Mouse (Mus musculus): Measurements from ENCODE around the gene Prkab1. TPM values are rescaled to one million over a fixed set of nuclear protein-coding genes. Genes with fewer than 3 reads are reported as not detected.
A peak's percentile ranks its signal among the peaks of the same experiment; 100 is the strongest.

Prkab1 gene
- polyA plus RNA-seq, 1 experiment from 2014 or later, result 50.1 TPM

DNA sequence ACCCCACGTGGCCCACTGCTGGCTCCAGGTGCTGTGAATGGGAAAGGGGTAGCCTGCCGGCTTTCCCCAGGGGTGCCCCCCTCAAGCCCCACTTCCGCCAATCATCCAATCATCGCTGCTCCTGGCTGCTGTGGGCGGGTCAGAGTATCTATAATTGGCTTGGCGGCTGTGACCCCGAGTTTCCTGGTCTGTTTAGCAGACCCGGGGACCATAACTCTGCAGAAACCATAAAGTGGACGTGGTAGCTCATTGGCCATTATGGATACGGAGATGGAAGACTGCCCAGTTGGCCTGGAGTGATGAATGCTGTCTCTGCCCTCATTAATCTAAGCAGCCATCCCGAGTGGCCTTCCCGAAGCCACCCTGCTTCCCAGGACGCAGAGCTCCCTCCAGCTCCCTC, 20.5 kb downstream of the Prkab1 start:
- Histone ChIP-seq H3K4me1 (peaks cover 18% of the 10 kb centered on the region), H3K27me3 (replicated peaks) (no peaks in the 10 kb centered on the region), H3K36me3 (no peaks in the 10 kb centered on the region), H3K4me2 (peak overlapping the region; percentile 28), H3K9ac (replicated peaks) (no peak overlapping the region), H3K27ac (replicated peaks) (peak overlapping the region; percentile 33; the same call in 1 of the 2 replicates), H3K4me3 (replicated peaks) (no peak overlapping the region), H3K9me3 (replicated peaks) (no peaks in the 10 kb centered on the region)
- 24% methylated on average over 13 of the region's 13 CpGs for WGBS
- ATAC-seq (ENCODE audit: low FRiP score), result peak; percentile 61

DNA sequence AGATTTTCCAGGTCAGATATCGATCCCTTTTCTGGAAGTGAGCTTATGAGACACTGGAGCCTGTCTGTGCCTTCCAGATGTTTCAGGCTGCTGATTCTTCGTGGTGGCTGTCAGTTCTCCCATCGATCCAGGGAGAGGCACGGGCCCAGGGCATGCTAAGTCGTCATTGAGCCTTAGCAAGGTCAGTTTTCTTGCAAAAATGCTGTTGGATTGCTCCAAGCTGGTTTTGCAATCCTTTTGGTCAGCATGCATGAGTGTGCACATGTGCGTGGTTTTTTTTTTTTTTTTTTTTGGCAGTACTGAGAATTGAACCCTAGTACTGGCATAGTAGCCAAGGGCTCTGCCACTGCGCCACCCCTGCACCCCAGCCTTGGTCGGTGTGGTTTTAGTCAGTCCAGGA, 21.2 kb downstream of the Prkab1 start:
- ATAC-seq (ENCODE audit: low FRiP score), result no peak
- Histone ChIP-seq H3K36me3 (no peaks in the 10 kb centered on the region), H3K4me1 (peaks cover 18% of the 10 kb centered on the region), H3K27me3 (replicated peaks) (no peaks in the 10 kb centered on the region), H3K9ac (replicated peaks) (no peak overlapping the region), H3K4me2 (no peak overlapping the region), H3K4me3 (replicated peaks) (no peak overlapping the region), H3K9me3 (replicated peaks) (no peaks in the 10 kb centered on the region), H3K27ac (replicated peaks) (no peak overlapping the region)
- WGBS, result 89% methylated on average over 8 of the region's 8 CpGs

DNA sequence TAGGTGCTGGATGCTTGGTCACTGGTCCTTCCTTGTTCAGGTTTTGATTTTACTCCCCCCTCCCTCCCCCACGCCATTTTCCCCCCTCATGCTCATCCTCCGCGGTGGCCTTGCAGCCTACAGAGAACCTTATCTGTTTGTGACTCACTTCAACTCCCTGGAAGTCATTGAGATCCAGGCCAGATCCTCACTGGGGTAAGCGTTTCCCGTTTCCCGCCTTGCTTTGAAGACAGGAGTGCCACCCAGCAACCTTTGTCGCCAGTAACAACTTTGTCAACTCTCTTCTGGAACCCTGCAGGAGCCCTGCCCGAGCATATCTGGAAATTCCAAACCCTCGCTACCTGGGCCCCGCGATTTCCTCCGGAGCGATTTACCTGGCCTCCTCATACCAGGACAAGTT, 26.9 kb downstream of the Prkab1 start:
- 86% methylated on average over 13 of the region's 13 CpGs for WGBS
- H3K27ac ChIP-seq (replicated peaks), result no peak overlapping the region

DNA sequence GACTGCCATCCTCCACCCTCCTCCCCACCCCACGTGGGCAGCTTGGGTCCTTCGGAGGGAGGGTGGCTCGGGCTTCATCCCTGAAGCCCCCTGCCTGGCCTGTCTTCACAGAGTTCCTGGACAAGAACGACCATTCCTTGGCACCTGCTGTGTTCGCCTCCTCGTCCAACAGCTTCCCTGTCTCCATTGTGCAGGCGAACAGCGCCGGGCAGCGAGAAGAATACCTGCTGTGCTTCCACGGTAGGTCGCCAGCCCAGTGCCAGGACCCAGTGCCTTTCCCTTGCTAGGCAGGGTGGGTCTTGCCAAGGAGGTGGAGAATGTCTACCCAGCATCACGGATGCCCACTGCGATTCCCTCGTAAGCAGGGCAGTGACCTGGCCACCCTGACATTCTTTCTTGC, 30.2 kb downstream of the Prkab1 start:
- WGBS, result 83% methylated on average over 15 of the region's 15 CpGs
- Histone ChIP-seq H3K4me1 (no peaks in the 10 kb centered on the region), H3K27ac (replicated peaks) (no peak overlapping the region), H3K9me3 (replicated peaks) (peaks cover 6% of the 10 kb centered on the region; the same call in 1 of the 2 replicates), H3K9ac (replicated peaks) (no peak overlapping the region), H3K4me2 (no peak overlapping the region), H3K36me3 (peaks cover 42% of the 10 kb centered on the region), H3K27me3 (replicated peaks) (no peaks in the 10 kb centered on the region), H3K4me3 (replicated peaks) (no peak overlapping the region)
- ATAC-seq (ENCODE audit: low FRiP score), result no peak

More for the DNA sequence above, 26.9 kb downstream of the Prkab1 start:
- peaks cover 17% of the 10 kb centered on the region; the same call in 1 of the 2 replicates for H3K36me3 ChIP-seq
- no peaks in the 10 kb centered on the region for H3K4me1 ChIP-seq
- H3K4me2 ChIP-seq, result no peak overlapping the region
- H3K9ac ChIP-seq (replicated peaks), result no peak overlapping the region
- no peak for ATAC-seq (ENCODE audit: low FRiP score)
- H3K9me3 ChIP-seq (replicated peaks), result no peaks in the 10 kb centered on the region
- H3K4me3 ChIP-seq (replicated peaks), result no peak overlapping the region
- no peaks in the 10 kb centered on the region for H3K27me3 ChIP-seq (replicated peaks)

DNA sequence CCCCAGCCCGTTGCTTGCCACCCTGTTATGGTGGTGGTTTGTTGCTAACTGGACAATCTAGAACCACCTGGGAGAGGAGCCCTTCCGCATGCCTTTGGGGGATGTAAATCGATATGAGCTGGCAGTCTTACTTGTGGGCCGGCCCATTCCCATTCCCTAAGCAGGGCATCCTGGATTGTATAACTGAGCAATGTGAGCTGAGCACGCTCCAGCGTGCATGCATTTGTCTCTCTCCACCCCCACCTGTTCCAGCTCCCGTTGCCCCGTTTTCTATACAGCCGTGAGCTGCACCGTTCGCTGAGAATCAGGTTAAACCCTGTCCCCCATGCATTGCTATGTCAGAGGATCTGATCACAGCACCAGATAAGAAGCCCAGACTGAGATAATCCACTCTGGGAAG, 32.6 kb downstream of the Prkab1 start:
- Histone ChIP-seq H3K27ac (replicated peaks) (no peak overlapping the region), H3K4me1 (no peaks in the 10 kb centered on the region), H3K9ac (replicated peaks) (no peak overlapping the region), H3K4me2 (no peak overlapping the region), H3K36me3 (peaks cover 47% of the 10 kb centered on the region), H3K9me3 (replicated peaks) (peaks cover 6% of the 10 kb centered on the region; the same call in 1 of the 2 replicates), H3K27me3 (replicated peaks) (no peaks in the 10 kb centered on the region), H3K4me3 (replicated peaks) (no peak overlapping the region)
- ATAC-seq (ENCODE audit: low FRiP score), result no peak
- WGBS, result 97% methylated on average over 11 of the region's 11 CpGs

DNA sequence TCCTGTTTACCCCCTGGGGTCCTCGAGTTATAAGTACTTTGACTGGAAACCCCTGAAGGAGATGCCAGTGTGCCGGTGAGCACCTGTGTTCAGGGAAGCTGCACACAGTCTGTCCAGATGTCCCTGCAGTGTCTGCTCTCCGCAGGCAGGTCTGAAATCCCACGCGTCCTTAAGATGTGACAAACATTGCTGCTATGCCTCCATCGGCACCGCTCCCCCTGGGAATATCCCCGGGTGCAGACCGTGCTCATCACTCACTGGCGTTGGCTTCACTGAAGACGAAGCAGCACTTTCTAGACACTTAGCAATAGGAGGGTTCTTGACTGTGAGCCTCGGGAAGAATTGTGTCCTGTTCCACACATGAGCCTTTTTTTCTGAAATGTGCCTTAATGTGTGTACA, 37.0 kb downstream of the Prkab1 start:
- WGBS, result 85% methylated on average over 12 of the region's 12 CpGs
- no peak for ATAC-seq (ENCODE audit: low FRiP score)
- no peak overlapping the region for H3K4me2 ChIP-seq
- H3K27me3 ChIP-seq (replicated peaks), result no peaks in the 10 kb centered on the region
- H3K9me3 ChIP-seq (replicated peaks), result peaks cover 6% of the 10 kb centered on the region; the same call in 1 of the 2 replicates
- peaks cover 38% of the 10 kb centered on the region for H3K36me3 ChIP-seq
- H3K4me3 ChIP-seq (replicated peaks), result no peak overlapping the region
- H3K27ac ChIP-seq (replicated peaks), result no peak overlapping the region
- H3K9ac ChIP-seq (replicated peaks), result no peak overlapping the region
- H3K4me1 ChIP-seq, result no peaks in the 10 kb centered on the region

DNA sequence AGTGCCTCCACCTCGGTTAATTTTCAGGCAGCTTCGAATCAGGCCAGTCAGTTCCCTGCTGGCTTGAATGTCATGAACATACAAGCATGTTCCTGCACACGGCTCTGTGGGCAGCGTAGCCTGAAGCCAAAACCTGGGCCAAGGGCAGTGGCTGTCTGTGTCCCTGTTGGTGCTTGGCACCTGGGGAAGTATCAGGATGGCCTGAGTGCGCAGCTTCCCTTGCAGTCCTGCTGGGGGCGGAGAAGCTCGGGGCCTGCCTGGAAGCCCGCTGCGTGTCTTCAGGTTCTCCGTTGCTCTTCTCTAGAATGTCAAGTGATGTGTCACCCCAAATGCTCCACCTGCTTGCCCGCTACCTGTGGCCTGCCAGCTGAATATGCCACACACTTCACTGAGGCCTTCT, 39.2 kb downstream of the Prkab1 start:
- H3K36me3 ChIP-seq, result peaks cover 24% of the 10 kb centered on the region
- H3K9me3 ChIP-seq (replicated peaks), result no peaks in the 10 kb centered on the region
- no peaks in the 10 kb centered on the region for H3K4me1 ChIP-seq
- H3K9ac ChIP-seq (replicated peaks), result no peak overlapping the region
- H3K27me3 ChIP-seq (replicated peaks), result no peaks in the 10 kb centered on the region
- no peak overlapping the region for H3K4me3 ChIP-seq (replicated peaks)
- H3K4me2 ChIP-seq, result no peak overlapping the region
- WGBS, result 98% methylated on average over 11 of the region's 11 CpGs
- no peak overlapping the region for H3K27ac ChIP-seq (replicated peaks)
- no peak for ATAC-seq (ENCODE audit: low FRiP score)

DNA sequence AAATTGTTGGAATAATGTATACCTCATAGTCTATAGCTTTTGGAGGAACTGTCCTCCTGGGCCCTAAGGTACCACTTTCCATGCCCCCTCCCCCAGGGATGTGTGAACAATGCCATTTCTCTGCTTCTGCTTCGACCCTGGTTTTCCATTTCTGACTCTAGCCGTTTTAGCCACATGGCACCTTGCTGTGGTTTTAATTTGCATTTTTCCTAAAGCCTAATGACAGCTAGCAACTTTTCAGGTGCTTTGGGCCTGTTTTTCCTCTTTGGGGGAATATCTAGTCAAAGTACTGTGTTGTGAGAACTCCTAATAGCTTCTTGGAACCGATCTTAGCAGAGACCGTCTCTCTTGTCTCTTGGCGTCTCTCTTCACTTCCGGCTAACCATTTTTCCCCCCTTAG, 39.9 kb downstream of the Prkab1 start:
- H3K9me3 ChIP-seq (replicated peaks), result no peaks in the 10 kb centered on the region
- WGBS, result 89% methylated on average over 6 of the region's 6 CpGs
- H3K9ac ChIP-seq (replicated peaks), result no peak overlapping the region
- no peaks in the 10 kb centered on the region for H3K4me1 ChIP-seq
- H3K27me3 ChIP-seq (replicated peaks), result no peaks in the 10 kb centered on the region
- H3K27ac ChIP-seq (replicated peaks), result no peak overlapping the region
- no peak overlapping the region for H3K4me2 ChIP-seq
- H3K4me3 ChIP-seq (replicated peaks), result no peak overlapping the region
- ATAC-seq (ENCODE audit: low FRiP score), result no peak
- H3K36me3 ChIP-seq, result peaks cover 21% of the 10 kb centered on the region

DNA sequence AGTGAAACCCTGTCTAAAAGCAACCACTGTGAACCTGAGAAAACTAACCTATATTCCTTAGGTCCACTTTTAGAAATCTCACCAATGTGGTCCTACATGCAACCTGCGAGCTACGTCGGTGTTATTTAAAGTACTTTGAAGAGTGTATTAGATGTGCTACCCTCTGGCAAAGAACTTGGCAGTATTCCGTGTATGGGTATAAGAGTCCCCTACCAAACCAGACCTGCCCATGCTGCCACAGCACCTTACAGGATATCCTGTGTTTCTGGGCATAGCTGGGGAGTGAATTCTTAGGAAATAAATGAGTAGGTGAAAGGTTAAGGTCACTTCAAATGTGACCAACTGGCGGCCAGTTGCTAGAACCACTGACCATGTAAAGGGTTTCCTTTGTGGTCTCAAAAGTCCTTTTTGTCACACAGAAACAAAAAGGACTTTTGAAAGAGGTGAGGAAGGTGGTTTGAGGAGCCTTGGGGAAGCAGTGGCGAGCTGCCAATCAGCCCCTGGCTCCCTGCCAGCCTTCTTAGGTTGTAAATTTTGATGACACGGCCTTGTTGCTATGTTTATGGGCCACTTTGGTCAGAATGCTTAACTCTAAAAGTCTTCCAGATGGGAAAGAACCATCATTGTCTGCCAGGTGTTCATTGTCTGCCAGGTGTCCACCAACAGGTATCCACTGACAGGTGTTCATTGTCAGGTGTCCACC, 41.5 kb downstream of the Prkab1 start:
- H3K9me3 ChIP-seq (replicated peaks), result no peaks in the 10 kb centered on the region
- 61% methylated on average over 7 of the region's 7 CpGs for WGBS
- ATAC-seq (ENCODE audit: low FRiP score), result no peak
- H3K4me2 ChIP-seq, result no peak overlapping the region
- H3K36me3 ChIP-seq, result peaks cover 7% of the 10 kb centered on the region; the same call in 1 of the 2 replicates
- H3K27me3 ChIP-seq (replicated peaks), result no peaks in the 10 kb centered on the region
- no peak overlapping the region for H3K9ac ChIP-seq (replicated peaks)
- no peak overlapping the region for H3K4me3 ChIP-seq (replicated peaks)
- peaks cover 8% of the 10 kb centered on the region; the same call in 1 of the 2 replicates for H3K4me1 ChIP-seq
- H3K27ac ChIP-seq (replicated peaks), result no peak overlapping the region

DNA sequence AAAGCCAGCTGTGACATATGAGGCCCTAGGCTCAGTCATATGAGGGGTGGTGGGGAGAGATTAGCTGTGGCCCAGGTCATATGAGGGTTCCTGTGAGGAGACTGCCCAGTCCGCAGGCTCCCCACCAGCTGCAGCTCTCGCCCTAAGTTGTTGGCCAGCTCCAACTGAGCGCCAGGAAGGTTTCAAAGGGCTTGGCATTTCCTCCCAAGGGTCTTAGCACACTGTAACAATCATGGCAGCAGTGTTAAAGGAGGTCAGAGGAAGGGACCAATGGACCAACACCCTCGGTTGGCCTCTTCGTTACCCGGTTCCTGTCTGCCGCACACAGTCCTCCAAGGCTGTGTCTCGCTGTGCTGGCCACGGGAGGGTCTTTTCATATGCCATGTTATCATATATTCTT, 43.8 kb downstream of the Prkab1 start:
- H3K4me2 ChIP-seq, result no peak overlapping the region
- no peak overlapping the region for H3K4me3 ChIP-seq (replicated peaks)
- ATAC-seq (ENCODE audit: low FRiP score), result no peak
- peaks cover 11% of the 10 kb centered on the region; the same call in 1 of the 2 replicates for H3K4me1 ChIP-seq
- no peak overlapping the region for H3K27ac ChIP-seq (replicated peaks)
- H3K9me3 ChIP-seq (replicated peaks), result no peaks in the 10 kb centered on the region
- peaks cover 7% of the 10 kb centered on the region; the same call in 1 of the 2 replicates for H3K36me3 ChIP-seq
- H3K27me3 ChIP-seq (replicated peaks), result no peaks in the 10 kb centered on the region
- WGBS, result 90% methylated on average over 9 of the region's 9 CpGs
- H3K9ac ChIP-seq (replicated peaks), result no peak overlapping the region

DNA sequence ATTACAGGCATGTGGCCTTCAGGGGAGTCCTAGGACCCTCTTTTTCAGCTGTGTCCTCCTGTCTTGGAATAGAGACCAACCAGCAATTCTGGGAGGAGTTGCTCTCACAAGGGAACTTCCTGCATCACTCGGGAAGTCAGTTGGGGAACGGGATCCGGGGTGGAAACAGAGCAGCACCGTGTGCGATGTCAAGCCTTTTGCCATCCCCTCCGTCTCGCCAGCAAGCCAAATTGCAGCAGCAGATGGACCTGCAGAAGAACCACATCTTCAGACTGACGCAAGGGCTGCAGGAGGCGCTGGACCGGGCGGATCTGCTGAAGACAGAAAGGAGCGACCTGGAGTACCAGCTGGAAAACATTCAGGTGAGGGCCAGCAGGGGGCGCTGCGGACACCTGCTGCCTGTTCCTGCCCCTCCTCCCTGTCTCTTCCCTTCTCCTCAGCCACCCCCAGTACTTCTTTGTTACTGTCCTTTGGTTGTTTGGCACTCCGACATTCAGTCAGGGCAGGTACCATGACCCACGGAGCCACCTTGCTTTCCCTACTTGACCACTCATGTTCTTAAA, 45.1 kb downstream of the Prkab1 start:
- H3K36me3 ChIP-seq, result peaks cover 7% of the 10 kb centered on the region; the same call in 1 of the 2 replicates
- no peaks in the 10 kb centered on the region for H3K9me3 ChIP-seq (replicated peaks)
- H3K4me1 ChIP-seq, result peaks cover 11% of the 10 kb centered on the region; the same call in 1 of the 2 replicates
- H3K27me3 ChIP-seq (replicated peaks), result no peaks in the 10 kb centered on the region
- WGBS, result 62% methylated on average over 15 of the region's 16 CpGs
- H3K4me3 ChIP-seq (replicated peaks), result no peak overlapping the region
- H3K9ac ChIP-seq (replicated peaks), result no peak overlapping the region
- H3K4me2 ChIP-seq, result no peak overlapping the region
- peak overlapping the region; percentile 45; the same call in 1 of the 2 replicates for H3K27ac ChIP-seq (replicated peaks)
- no peak for ATAC-seq (ENCODE audit: low FRiP score)

DNA sequence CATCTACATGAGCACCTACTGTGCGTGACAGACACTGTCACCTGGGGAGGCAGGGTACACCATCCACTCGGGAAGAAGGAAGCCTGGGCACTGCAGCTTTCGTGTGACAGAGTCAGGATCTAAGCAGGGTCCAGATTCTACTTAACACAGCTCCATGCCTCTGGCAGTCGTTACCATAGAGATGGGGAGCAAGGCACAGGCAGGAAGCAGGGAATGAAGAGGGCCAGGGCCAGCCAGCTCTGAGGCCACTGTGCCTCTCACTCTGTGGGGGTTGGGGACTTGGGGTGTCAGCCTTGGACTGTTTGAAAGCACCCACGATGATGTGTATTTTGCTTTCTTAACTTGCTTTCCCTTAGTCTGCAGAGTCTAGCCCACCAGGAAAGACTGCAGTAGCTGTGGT, 46.1 kb downstream of the Prkab1 start:
- no peak for ATAC-seq (ENCODE audit: low FRiP score)
- Histone ChIP-seq H3K4me1 (peaks cover 11% of the 10 kb centered on the region; the same call in 1 of the 2 replicates), H3K27ac (replicated peaks) (peak overlapping the region; percentile 45; the same call in 1 of the 2 replicates), H3K9ac (replicated peaks) (no peak overlapping the region), H3K27me3 (replicated peaks) (no peaks in the 10 kb centered on the region), H3K4me3 (replicated peaks) (no peak overlapping the region), H3K9me3 (replicated peaks) (no peaks in the 10 kb centered on the region), H3K4me2 (no peak overlapping the region), H3K36me3 (peaks cover 7% of the 10 kb centered on the region; the same call in 1 of the 2 replicates)
- WGBS, result 68% methylated on average over 5 of the region's 5 CpGs
